Mouse (Mus musculus): ENCODE data around the gene Fam57b. TPM values are rescaled to one million over a fixed set of nuclear protein-coding genes. Genes with fewer than 3 reads are reported as not detected.

Fam57b gene
- polyA plus RNA-seq (2015; fragmentation: Nextera tagmentation; extraction: Ambion mirVana) = 43.9 and 56.4 TPM in 2 replicates

GRCm38 (mm10) chr7:126797411-126798126 lies at the start of gene Fam57b:
TSS of gene Fam57b (plus strand) at chr7:126797668.

DNA sequence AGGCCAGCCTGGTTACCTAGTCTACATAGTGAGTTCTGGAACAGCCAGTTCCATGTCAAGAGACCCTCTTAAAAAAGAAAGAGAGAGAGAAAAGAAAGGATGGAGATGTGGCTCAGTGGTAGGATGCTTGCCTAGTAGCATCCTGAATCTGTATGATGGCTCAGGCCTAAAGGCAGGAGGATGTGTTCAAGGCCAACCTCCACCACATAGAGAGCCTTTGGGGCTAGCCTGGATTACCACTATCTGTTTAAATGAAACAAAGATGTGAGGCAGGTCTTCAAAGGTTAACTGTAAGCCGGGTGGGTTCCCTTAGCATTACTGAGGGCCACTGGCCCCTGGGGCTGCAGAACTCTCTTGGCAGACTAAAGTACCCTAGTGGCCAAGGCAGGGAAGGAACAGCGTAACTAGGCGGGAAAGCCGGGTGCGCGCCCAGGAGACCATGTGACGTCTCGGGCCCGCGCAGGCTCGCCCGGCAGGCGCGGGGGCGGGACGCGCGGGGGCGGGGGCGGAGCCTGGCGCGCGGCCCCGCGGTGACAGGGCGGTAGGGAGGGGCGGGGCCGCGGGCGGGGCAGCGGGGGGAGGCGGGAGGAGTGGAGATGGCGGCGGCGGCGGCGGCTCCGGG lies 38.3 kb upstream of the Fam57b start, which contains the start of gene Mapk3:
Gene Mapk3 (plus strand): TSS at position 552 of the 622 bp plus-strand sequence.

DNA sequence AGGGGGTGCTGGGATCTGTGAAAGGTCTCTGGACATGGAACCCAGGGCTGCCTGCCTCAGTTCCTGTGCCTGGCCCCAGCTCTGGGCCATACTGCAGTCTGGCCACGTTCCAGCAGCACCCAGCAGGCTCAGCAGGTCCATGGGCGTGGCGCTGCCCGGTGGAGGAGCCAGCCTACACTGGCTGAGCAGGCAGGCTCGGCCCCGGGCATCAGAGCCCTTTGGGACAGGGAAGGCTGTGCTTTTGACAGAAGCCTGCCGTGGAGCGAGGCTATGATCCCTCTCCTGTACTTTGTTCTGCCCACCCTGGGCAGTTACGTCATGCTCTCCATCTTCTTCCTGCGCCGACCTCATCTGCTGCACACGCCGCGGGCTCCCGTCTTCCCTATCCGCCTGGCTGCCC lies 31.3 kb upstream of the Fam57b start, which contains the start of gene Gdpd3:
Gene Gdpd3 (plus strand): TSS at position 134 of the 400 bp plus-strand sequence.

DNA sequence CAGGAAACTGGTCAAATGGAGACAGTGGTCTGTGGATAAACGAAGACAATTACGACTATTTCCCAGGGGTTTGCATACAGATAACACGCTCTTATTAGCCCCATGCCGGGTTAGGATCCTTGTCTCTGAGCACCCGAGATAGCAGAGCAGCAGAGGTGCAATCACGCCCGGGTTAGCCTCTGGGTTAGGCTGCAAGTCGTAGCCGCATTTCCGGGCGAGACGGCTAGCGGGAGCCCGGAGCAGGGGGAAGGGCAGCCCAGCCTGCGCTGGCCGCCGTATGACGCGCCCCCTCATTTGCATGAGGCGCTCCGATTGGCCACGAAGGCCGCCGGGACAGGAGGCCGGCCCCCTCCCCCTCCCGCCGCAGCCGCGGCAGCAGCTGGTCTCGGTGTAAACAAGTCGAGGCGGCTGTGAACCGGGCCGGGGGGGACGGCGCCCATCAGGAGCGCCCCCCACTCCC lies 20.8 kb upstream of the Fam57b start, which contains the start of gene Ypel3:
Gene Ypel3 (plus strand): TSS at position 358 of the 460 bp plus-strand sequence.

GRCm38 (mm10) chr7:126780971-126781635 lies 16.4 kb upstream of the Fam57b start, which contains the start of gene Tbx6:
TSS of gene Tbx6 (plus strand) at chr7:126781483.

DNA sequence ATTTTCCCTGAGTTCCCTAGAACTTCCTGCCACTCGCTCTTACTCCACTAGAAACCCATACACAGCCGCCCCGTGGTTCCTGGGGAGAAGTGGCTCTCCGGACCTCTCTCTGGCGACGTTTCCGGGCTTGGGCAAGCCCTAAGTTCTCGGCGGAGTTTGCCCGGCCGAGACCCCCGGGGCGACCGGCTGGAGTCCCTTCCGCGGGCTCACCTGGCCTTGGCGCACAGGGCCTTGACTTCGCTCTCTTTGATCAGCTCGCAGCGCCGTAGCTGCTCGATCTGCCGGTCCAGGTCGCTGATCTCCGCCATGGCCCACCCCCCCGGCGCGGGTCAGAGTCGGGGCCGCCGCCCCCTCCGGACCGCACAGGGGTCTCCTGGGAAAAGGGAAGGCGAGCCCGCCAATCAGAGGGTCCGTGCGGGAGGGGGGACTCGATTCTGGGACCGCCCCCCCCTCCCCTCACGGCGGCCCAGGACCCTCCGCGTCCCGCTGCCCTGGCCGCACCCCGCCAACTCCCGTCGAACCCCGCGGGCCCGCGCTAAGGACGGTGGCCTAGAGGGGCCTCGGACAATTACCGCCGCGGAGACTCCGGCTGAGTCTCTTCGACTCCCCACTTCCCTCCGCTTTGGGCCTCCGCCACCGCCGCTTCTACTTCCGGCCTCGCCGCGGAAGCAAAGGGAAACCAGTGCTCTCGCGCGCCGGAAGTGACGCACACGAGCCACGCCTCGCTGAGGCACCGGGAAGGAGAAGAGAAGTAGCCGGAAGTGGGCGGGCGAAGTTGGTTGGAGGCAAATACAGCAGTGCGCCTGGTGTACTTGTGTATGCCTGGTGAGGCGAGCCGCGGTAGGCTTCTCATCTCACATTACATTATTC lies 5.4 kb upstream of the Fam57b start, which contains the start of gene Ppp4c:
Gene Ppp4c (minus strand): TSS at position 646 of the 870 bp plus-strand sequence.

GRCm38 (mm10) chr7:126831539-126831938 lies 34.1 kb downstream of the Fam57b start, which contains the start of gene 4930451I11Rik:
TSS of gene 4930451I11Rik (minus strand) at chr7:126831639.

DNA sequence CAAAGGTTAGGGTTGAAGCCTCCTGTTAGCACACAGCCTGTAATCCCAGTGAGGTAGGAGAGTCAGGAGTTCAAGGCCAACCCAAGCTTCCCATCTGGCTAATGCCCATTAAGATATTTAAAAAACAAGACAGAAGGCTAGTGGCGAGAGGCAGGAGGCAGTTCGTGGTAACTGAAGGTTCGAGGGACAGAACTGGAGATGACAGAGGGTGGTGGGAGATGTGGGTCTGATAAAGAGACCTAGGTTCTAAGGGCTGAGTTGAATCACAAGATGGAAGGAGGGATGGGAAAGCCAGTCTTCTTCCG lies 49.6 kb downstream of the Fam57b start, which contains the start of gene Doc2a:
Gene Doc2a (plus strand): TSS at position 301 of the 305 bp plus-strand sequence.

GRCm38 (mm10) chr7:126861429-126862130 lies 64.1 kb downstream of the Fam57b start, which contains the start of gene Hirip3:
TSS of gene Hirip3 (plus strand) at chr7:126861972.

GRCm38 (mm10) chr7:126862147-126862784 lies 64.8 kb downstream of the Fam57b start, which contains the start of gene Ino80e:
TSS of gene Ino80e (minus strand) at chr7:126862377.

Other genes starting within 250 kb of the Fam57b start
- 185 and 204 TPM in 2 replicates for gene Eif3c, start 231.3 kb upstream of the Fam57b start, polyA plus RNA-seq (2015; fragmentation: Nextera tagmentation; extraction: Ambion mirVana)
- gene Apobr, start 212.7 kb upstream of the Fam57b start, polyA plus RNA-seq (2015; fragmentation: Nextera tagmentation; extraction: Ambion mirVana) = 0.47 and 0.98 TPM in 2 replicates
- 27.0 and 28.3 TPM in 2 replicates for gene Cln3, start 211.9 kb upstream of the Fam57b start, polyA plus RNA-seq (2015; fragmentation: Nextera tagmentation; extraction: Ambion mirVana)
- gene Il27, start 202.7 kb upstream of the Fam57b start, polyA plus RNA-seq (2015; fragmentation: Nextera tagmentation; extraction: Ambion mirVana) = not detected in 2 replicates
- 22.9 and 33.6 TPM in 2 replicates for gene Nupr1, start 166.8 kb upstream of the Fam57b start, polyA plus RNA-seq (2015; fragmentation: Nextera tagmentation; extraction: Ambion mirVana)
- 44.2 and 55.6 TPM in 2 replicates for gene Sgf29, start 148.4 kb upstream of the Fam57b start, polyA plus RNA-seq (2015; fragmentation: Nextera tagmentation; extraction: Ambion mirVana)
- gene Sult1a1, start 121.2 kb upstream of the Fam57b start, polyA plus RNA-seq (2015; fragmentation: Nextera tagmentation; extraction: Ambion mirVana) = 14.9 and 22.4 TPM in 2 replicates
- gene Bola2, start 102.3 kb upstream of the Fam57b start, polyA plus RNA-seq (2015; fragmentation: Nextera tagmentation; extraction: Ambion mirVana) = 164 and 178 TPM in 2 replicates
- 12.0 and 12.8 TPM in 2 replicates for gene Slx1b, start 101.9 kb upstream of the Fam57b start, polyA plus RNA-seq (2015; fragmentation: Nextera tagmentation; extraction: Ambion mirVana)
- gene Coro1a, start 89.9 kb upstream of the Fam57b start, polyA plus RNA-seq (2015; fragmentation: Nextera tagmentation; extraction: Ambion mirVana) = 109 and 127 TPM in 2 replicates
- gene Mapk3, start 38.1 kb upstream of the Fam57b start, polyA plus RNA-seq (2015; fragmentation: Nextera tagmentation; extraction: Ambion mirVana) = 104 and 106 TPM in 2 replicates
- gene Gdpd3, start 31.3 kb upstream of the Fam57b start, polyA plus RNA-seq (2015; fragmentation: Nextera tagmentation; extraction: Ambion mirVana) = 1.1 and 1.2 TPM in 2 replicates
- 255 and 259 TPM in 2 replicates for gene Ypel3, start 20.7 kb upstream of the Fam57b start, polyA plus RNA-seq (2015; fragmentation: Nextera tagmentation; extraction: Ambion mirVana)
- 0.31 and 0.47 TPM in 2 replicates for gene Tbx6, start 16.2 kb upstream of the Fam57b start, polyA plus RNA-seq (2015; fragmentation: Nextera tagmentation; extraction: Ambion mirVana)
- 129 and 149 TPM in 2 replicates for gene Ppp4c, start 5.2 kb upstream of the Fam57b start, polyA plus RNA-seq (2015; fragmentation: Nextera tagmentation; extraction: Ambion mirVana)
- 0.65 TPM in 1 of 2 replicates, not detected in the other for gene 4930451I11Rik, start 34.0 kb downstream of the Fam57b start, polyA plus RNA-seq (2015; fragmentation: Nextera tagmentation; extraction: Ambion mirVana)
- gene Doc2a, start 49.7 kb downstream of the Fam57b start, polyA plus RNA-seq (2015; fragmentation: Nextera tagmentation; extraction: Ambion mirVana) = 60.9 and 64.7 TPM in 2 replicates
- gene Hirip3, start 64.3 kb downstream of the Fam57b start, polyA plus RNA-seq (2015; fragmentation: Nextera tagmentation; extraction: Ambion mirVana) = 17.0 and 23.3 TPM in 2 replicates
- gene Ino80e, start 64.7 kb downstream of the Fam57b start, polyA plus RNA-seq (2015; fragmentation: Nextera tagmentation; extraction: Ambion mirVana) = 78.5 and 82.2 TPM in 2 replicates
- gene Taok2, start 87.0 kb downstream of the Fam57b start, polyA plus RNA-seq (2015; fragmentation: Nextera tagmentation; extraction: Ambion mirVana) = 39.4 and 47.0 TPM in 2 replicates
- 40.7 and 41.1 TPM in 2 replicates for gene Tmem219, start 125.2 kb downstream of the Fam57b start, polyA plus RNA-seq (2015; fragmentation: Nextera tagmentation; extraction: Ambion mirVana)
- gene Kctd13, start 131.2 kb downstream of the Fam57b start, polyA plus RNA-seq (2015; fragmentation: Nextera tagmentation; extraction: Ambion mirVana) = 129 and 134 TPM in 2 replicates
- gene Asphd1, start 151.9 kb downstream of the Fam57b start, polyA plus RNA-seq (2015; fragmentation: Nextera tagmentation; extraction: Ambion mirVana) = 13.0 and 20.5 TPM in 2 replicates
- gene Sez6l2, start 152.9 kb downstream of the Fam57b start, polyA plus RNA-seq (2015; fragmentation: Nextera tagmentation; extraction: Ambion mirVana) = 80.0 and 106 TPM in 2 replicates
- gene Cdipt, start 178.2 kb downstream of the Fam57b start, polyA plus RNA-seq (2015; fragmentation: Nextera tagmentation; extraction: Ambion mirVana) = 137 and 157 TPM in 2 replicates
- gene Cdiptos, start 178.4 kb downstream of the Fam57b start, polyA plus RNA-seq (2015; fragmentation: Nextera tagmentation; extraction: Ambion mirVana) = 0.50 and 1.1 TPM in 2 replicates
- gene Mvp, start 217.0 kb downstream of the Fam57b start, polyA plus RNA-seq (2015; fragmentation: Nextera tagmentation; extraction: Ambion mirVana) = 4.9 and 5.9 TPM in 2 replicates
- 0.70 TPM in 1 of 2 replicates, not detected in the other for gene Pagr1b, start 218.8 kb downstream of the Fam57b start, polyA plus RNA-seq (2015; fragmentation: Nextera tagmentation; extraction: Ambion mirVana)
- 23.1 and 63.2 TPM in 2 replicates for gene Pagr1a, start 219.7 kb downstream of the Fam57b start, polyA plus RNA-seq (2015; fragmentation: Nextera tagmentation; extraction: Ambion mirVana)
- gene Gm42742, start 223.4 kb downstream of the Fam57b start, polyA plus RNA-seq (2015; fragmentation: Nextera tagmentation; extraction: Ambion mirVana) = 36.5 and 56.8 TPM in 2 replicates
- 128 and 150 TPM in 2 replicates for gene Prrt2, start 223.5 kb downstream of the Fam57b start, polyA plus RNA-seq (2015; fragmentation: Nextera tagmentation; extraction: Ambion mirVana)
- 88.1 and 104 TPM in 2 replicates for gene Maz, start 229.4 kb downstream of the Fam57b start, polyA plus RNA-seq (2015; fragmentation: Nextera tagmentation; extraction: Ambion mirVana)
- 13.7 and 20.7 TPM in 2 replicates for gene Kif22, start 244.8 kb downstream of the Fam57b start, polyA plus RNA-seq (2015; fragmentation: Nextera tagmentation; extraction: Ambion mirVana)

Measured in neural tube, postnatal 0 days (tissue).